Mouse (Mus musculus) forebrain, postnatal 0 days (tissue): ENCODE data around the gene Abca17. TPM values are rescaled to one million over a fixed set of nuclear protein-coding genes. Genes with fewer than 3 reads are reported as not detected.

Source experiments
- ATAC-seq: fragments of 200-750 bp; cut with Nextera tagmentation; 2 replicates; pipeline ENCODE4 v1.8.0; 2017; ENCODE audit warnings: mild to moderate bottlenecking, moderate library complexity
- DNase-seq: peaks from one replicate; pipeline ENCODE4 v3.0.0-alpha.2; 2015
- H3K27ac ChIP-seq: fragments of 300-500 bp; sonication (generic); 2 replicates; pipeline ENCODE4 v1.5.1; 2014; ENCODE audit warnings: low read depth, mild to moderate bottlenecking, antibody characterized with exemption, low read length, moderate library complexity, mixed read lengths
- H3K27me3 ChIP-seq: fragments of 300-500 bp; sonication (generic); 2 replicates; pipeline ENCODE4 v1.6.1; 2014; ENCODE audit warnings: mild to moderate bottlenecking, low read length, mixed read lengths; ENCODE audit not compliant: insufficient read depth
- H3K36me3 ChIP-seq: fragments of 300-500 bp; sonication (generic); 2 replicates; pipeline ENCODE4 v1.6.1; 2014; ENCODE audit warnings: mild to moderate bottlenecking, moderate library complexity; ENCODE audit not compliant: insufficient read depth
- H3K4me1 ChIP-seq: fragments of 300-500 bp; sonication (generic); 2 replicates; pipeline ENCODE4 v1.6.1; 2014; ENCODE audit warnings: antibody characterized with exemption; ENCODE audit not compliant: insufficient read depth
- H3K4me2 ChIP-seq: fragments of 300-500 bp; sonication (generic); 2 replicates; pipeline ENCODE4 v1.6.1; 2014; ENCODE audit warnings: low read depth, mild to moderate bottlenecking, moderate library complexity
- H3K4me3 ChIP-seq: fragments of 300-500 bp; sonication (generic); 2 replicates; pipeline ENCODE4 v1.5.1; 2014; ENCODE audit warnings: low read depth, low read length, mixed read lengths
- H3K9ac ChIP-seq: fragments of 300-500 bp; sonication (generic); 2 replicates; pipeline ENCODE4 v1.6.1; 2014; ENCODE audit warnings: mild to moderate bottlenecking
- H3K9me3 ChIP-seq: fragments of 300-500 bp; sonication (generic); 2 replicates; pipeline ENCODE4 v1.6.1; 2016; ENCODE audit warnings: low read length
- CTCF ChIP-seq: sonication (generic); IDR thresholded peaks from 2 replicates; pipeline ENCODE4 v1.5.1; 2016; ENCODE audit warnings: antibody characterized with exemption, control low read depth, low read depth
- WGBS: fragments of 180-500 bp; shearing (Covaris S2); extraction: QIAGEN DNeasy Blood & Tissue Kit; methylation state at CpG from one replicate; pipeline ENCODE4 v1.1.7; 2014; 5-methylcytosine and 5-hydroxymethylcytosine counted together
- polyA plus RNA-seq: library from polyadenylated mRNA; unstranded; fragments of >200 nt; fragmentation: Nextera tagmentation; extraction: Ambion mirVana; gene quantifications from 2 replicates; pipeline ENCODE4 v1.2.1, GENCODE M21; 2015
- total RNA-seq: library from RNA; depleted of rRNA; stranded (reverse); fragments of >200 nt; gene quantifications from 2 replicates; pipeline ENCODE4 v1.2.3, GENCODE M21; 2014

Abca17 gene
- total and polyA plus RNA-seq, 2 experiments from 2014 or later: 0.62 to 0.86 TPM

DNA sequence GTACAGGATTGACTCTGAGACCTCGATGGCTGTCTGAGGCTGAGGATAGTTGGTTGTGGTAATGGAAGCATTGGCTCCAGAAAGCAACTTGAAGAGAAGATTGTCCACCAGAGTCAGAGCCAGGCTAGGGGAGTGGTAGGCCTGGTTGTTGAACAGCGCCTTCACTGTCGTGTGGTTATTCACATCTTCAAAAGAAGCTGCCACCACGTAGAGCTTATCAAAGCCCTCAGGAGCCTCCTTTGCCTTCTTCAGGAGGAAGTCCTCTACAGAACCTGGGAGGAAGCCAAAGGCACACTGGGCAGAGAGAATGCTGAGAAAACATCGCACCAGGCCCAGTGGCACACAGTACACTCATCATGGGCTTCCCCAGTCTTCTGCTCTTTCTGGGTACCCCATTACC is 61.5 kb downstream of the Abca17 start:
- Histone ChIP-seq H3K36me3 (no peaks in the 10 kb centered on the region), H3K4me1 (no peaks in the 10 kb centered on the region), H3K27me3 (no peaks in the 10 kb centered on the region), H3K9ac (no peak overlapping the region), H3K4me2 (no peak overlapping the region), H3K27ac (no peak overlapping the region), H3K9me3 (no peaks in the 10 kb centered on the region), H3K4me3 (no peak overlapping the region)
- ATAC-seq (no peak), DNase-seq (no peak)
- WGBS: 85% methylated on average over 5 of the region's 5 CpGs
- TF ChIP-seq CTCF: no peak

DNA sequence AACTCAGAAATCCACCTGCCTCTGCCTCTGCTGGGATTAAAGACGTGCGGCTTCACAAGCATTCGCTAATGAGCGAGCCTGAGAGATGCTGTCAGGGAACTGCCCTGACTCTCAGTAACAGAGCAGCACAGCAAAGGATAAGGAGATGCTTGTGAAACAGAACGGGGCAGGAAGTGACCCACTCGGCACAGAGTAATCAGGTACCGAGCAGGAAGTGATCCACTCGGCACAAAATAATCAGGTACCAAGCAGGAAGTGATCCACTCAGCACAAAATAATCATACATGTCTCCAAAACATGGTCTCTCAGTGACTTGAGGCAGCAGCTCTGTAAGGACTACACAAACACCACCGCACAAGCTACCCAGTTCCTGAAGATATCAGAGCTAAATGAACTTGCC is 62.4 kb downstream of the Abca17 start:
- H3K27ac ChIP-seq: no peak overlapping the region
- no peaks in the 10 kb centered on the region for H3K36me3 ChIP-seq
- 87% methylated on average over 9 of the region's 9 CpGs for WGBS
- ATAC-seq (no peak), DNase-seq (no peak)
- no peak for TF ChIP-seq CTCF
- no peaks in the 10 kb centered on the region for H3K27me3 ChIP-seq
- H3K4me2 ChIP-seq: no peak overlapping the region
- no peak overlapping the region for H3K9ac ChIP-seq
- no peaks in the 10 kb centered on the region for H3K4me1 ChIP-seq
- H3K4me3 ChIP-seq: no peak overlapping the region
- no peaks in the 10 kb centered on the region for H3K9me3 ChIP-seq

DNA sequence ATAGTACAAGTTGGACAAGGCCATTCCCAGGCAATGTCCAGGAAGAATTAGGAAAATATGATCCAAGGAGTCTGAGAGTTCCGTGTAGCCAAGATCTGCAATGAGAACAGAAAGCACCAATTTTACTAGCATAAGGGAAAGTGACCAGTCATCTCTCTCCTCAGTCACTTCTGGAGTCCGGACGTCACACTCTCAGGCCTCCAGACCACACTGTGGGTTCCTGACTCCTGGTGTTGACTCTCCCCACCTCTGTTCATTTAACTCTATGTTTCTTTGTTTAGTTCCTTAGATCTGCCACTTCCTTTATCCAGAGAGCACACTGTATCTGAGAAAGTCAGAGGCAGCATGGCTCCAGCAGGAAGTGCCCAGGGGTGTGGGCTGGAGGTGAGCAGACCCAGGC is 65.2 kb downstream of the Abca17 start:
- Histone ChIP-seq H3K4me2 (no peak overlapping the region), H3K9me3 (no peaks in the 10 kb centered on the region), H3K27me3 (no peaks in the 10 kb centered on the region), H3K4me3 (no peak overlapping the region), H3K4me1 (no peaks in the 10 kb centered on the region), H3K27ac (no peak overlapping the region), H3K9ac (no peak overlapping the region), H3K36me3 (no peaks in the 10 kb centered on the region)
- DNase-seq (no peak), ATAC-seq (no peak)
- no peak for TF ChIP-seq CTCF
- 74% methylated on average over 3 of the region's 3 CpGs for WGBS

DNA sequence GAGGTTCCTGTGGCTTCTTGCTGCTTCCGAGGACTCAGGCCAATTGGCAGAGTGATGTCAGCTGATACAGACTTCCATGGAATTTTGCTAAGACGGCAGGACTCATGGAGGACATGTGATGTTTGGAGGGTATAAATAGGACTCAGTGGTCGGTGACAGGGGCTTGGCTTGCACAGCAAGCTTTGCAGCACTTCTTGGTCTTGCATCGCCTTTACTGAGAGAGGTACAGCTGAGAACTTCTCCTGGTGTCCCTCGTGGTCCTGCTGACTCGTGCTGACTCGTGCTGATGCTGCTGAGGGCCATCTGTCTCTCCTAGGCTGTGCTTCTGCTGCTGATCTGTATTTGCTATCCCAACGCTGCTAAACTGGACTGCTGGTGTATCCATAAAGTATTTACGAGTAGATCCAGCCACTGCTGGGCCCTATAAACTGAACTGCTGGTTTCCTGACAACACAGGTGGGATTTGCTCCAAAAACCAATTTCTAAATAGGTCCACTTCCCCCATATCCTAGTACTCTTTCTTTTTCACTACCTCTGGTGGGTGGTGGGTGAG is 67.5 kb downstream of the Abca17 start:
- WGBS: 73% methylated on average over 9 of the region's 9 CpGs
- H3K27me3 ChIP-seq: no peaks in the 10 kb centered on the region
- no peak for DNase-seq
- no peaks in the 10 kb centered on the region for H3K36me3 ChIP-seq
- no peak for ATAC-seq
- H3K27ac ChIP-seq: no peak overlapping the region
- H3K4me1 ChIP-seq: no peaks in the 10 kb centered on the region
- H3K4me3 ChIP-seq: no peak overlapping the region
- no peak overlapping the region for H3K9ac ChIP-seq
- no peak overlapping the region for H3K4me2 ChIP-seq
- no peaks in the 10 kb centered on the region for H3K9me3 ChIP-seq
- no peak for TF ChIP-seq CTCF

DNA sequence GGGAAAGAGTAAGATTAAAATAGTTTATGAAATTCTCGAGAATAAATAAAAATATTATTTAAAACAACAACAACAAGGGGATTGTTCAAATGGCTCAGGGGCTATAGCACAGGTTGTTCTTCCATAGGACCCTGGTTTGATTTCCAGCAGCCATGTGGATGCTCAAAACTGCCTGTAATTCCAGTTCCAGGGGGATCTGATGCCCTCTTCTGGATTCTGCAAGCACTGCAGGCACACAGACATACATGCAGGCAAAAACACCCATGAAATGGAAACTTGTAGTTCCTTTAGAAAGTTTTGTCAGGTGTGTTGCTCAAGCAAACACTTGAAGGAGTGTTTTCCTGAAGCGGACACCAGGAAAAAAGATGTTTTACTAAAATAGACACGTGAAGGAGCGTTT is 68.2 kb downstream of the Abca17 start:
- no peaks in the 10 kb centered on the region for H3K9me3 ChIP-seq
- no peak; the same call in 1 of the 2 replicates for TF ChIP-seq CTCF
- H3K4me2 ChIP-seq: no peak overlapping the region
- no peak overlapping the region for H3K4me3 ChIP-seq
- no peak overlapping the region for H3K9ac ChIP-seq
- H3K27me3 ChIP-seq: no peaks in the 10 kb centered on the region
- H3K4me1 ChIP-seq: no peaks in the 10 kb centered on the region
- H3K36me3 ChIP-seq: no peaks in the 10 kb centered on the region
- H3K27ac ChIP-seq: no peak overlapping the region
- no peak for ATAC-seq
- DNase-seq: no peak
- WGBS: 75% methylated on average over 4 of the region's 4 CpGs

DNA sequence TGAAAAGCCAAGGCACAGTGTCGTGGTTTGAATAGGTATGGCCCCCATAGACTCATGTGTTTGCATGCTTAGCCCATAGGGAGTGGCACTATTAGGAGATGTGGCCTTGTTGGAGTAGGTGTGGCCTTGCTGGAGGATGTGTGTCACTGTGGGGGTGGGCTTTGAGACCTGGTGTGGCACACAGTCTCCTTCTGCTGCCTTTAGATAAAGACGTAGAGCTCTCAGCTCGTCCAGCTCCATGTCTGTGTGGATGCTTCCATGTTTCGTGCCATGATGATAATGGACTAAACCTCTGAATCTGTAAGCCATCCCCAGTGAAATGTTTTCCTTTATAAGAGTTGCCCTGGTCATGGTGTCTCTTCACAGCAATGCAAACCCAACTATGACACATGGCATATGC is 71.0 kb downstream of the Abca17 start:
- TF ChIP-seq CTCF: no peak
- no peak overlapping the region for H3K4me3 ChIP-seq
- H3K36me3 ChIP-seq: no peaks in the 10 kb centered on the region
- ATAC-seq (no peak), DNase-seq (no peak)
- H3K9ac ChIP-seq: no peak overlapping the region
- no peaks in the 10 kb centered on the region for H3K4me1 ChIP-seq
- no peaks in the 10 kb centered on the region for H3K27me3 ChIP-seq
- H3K4me2 ChIP-seq: no peak overlapping the region
- H3K9me3 ChIP-seq: no peaks in the 10 kb centered on the region
- 84% methylated on average over 4 of the region's 4 CpGs for WGBS
- H3K27ac ChIP-seq: no peak overlapping the region

DNA sequence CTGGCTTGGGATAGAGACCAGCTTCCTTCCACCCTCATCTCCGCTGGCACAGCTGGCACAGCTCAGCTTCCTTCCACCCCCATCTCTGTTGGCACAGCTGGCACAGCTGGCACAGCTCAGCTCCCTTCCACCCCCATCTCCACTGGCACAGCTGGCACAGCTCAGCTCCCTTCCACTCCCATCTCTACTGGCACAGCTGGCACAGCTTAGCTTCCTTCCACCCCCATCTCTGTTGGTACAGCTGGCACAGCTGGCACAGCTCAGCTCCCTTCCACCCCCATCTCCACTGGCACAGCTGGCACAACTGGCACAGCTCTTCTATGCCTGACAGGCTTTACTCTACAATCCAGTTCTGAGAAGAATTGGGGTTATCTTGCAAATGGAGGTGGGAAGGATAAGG is 83.7 kb downstream of the Abca17 start:
- TF ChIP-seq CTCF: no peak
- Histone ChIP-seq H3K4me1 (no peaks in the 10 kb centered on the region), H3K36me3 (no peaks in the 10 kb centered on the region), H3K9ac (no peak overlapping the region), H3K4me2 (no peak overlapping the region), H3K9me3 (no peaks in the 10 kb centered on the region), H3K27ac (no peak overlapping the region), H3K27me3 (no peaks in the 10 kb centered on the region), H3K4me3 (no peak overlapping the region)
- ATAC-seq: no peak
- DNase-seq: no peak
- 89% methylated on average over 1 of the region's 1 CpGs for WGBS

DNA sequence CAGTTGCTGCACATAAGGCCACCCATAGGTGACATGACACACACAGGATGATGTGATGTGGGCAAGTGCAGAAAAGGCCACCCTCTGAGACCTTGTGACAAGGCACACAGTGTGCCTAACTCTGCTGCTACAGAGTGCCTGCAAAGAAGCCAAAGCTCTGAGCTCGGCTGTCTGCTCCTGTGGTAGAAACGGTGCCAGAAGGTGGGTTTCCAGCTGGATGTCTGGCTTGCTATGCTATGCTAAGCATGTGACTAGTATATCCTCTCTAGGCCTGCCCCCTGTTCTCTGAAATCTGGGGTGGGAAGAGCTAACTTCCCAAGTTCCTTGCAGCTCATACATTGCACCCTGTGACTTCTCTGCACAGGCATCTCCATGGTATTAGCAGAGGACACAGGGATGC is 86.1 kb downstream of the Abca17 start:
- no peak overlapping the region for H3K27ac ChIP-seq
- ATAC-seq (no peak), DNase-seq (no peak)
- WGBS: 67% methylated on average over 2 of the region's 2 CpGs
- H3K4me1 ChIP-seq: no peaks in the 10 kb centered on the region
- no peak overlapping the region for H3K9ac ChIP-seq
- H3K36me3 ChIP-seq: no peaks in the 10 kb centered on the region
- no peaks in the 10 kb centered on the region for H3K9me3 ChIP-seq
- TF ChIP-seq CTCF: no peak
- no peak overlapping the region for H3K4me2 ChIP-seq
- no peaks in the 10 kb centered on the region for H3K27me3 ChIP-seq
- no peak overlapping the region for H3K4me3 ChIP-seq
